Mouse (Mus musculus) brown adipose tissue, adult 24 weeks (tissue): ENCODE measurements around the gene Bcl2l10. TPM values are rescaled to one million over a fixed set of nuclear protein-coding genes. Genes with fewer than 3 reads are reported as not detected.
A peak's percentile ranks its signal among the peaks of the same experiment; 100 is the strongest.
"Not testable (repeated sequence)": the region's sequence is repeated elsewhere in the genome, so short reads cannot be mapped to it uniquely, and the experiment has no call there.

Experiments used
- H3K27ac ChIP-seq: fragments of 200-500 bp; replicated peaks from 2 replicates; pipeline ENCODE4 v1.5.1; 2012; ENCODE audit warnings: low read depth, mild to moderate bottlenecking, low read length
- H3K4me1 ChIP-seq: fragments of 200-500 bp; 2 replicates; pipeline ENCODE4 v1.6.1; 2012; ENCODE audit warnings: low read length, mixed read lengths; ENCODE audit not compliant: control insufficient read depth, insufficient read depth, insufficient read length
- H3K4me3 ChIP-seq: fragments of 200-500 bp; 2 replicates; pipeline ENCODE4 v1.5.1; 2012; ENCODE audit warnings: low read depth, mild to moderate bottlenecking, low read length, moderate library complexity; ENCODE audit not compliant: insufficient read depth
- polyA plus RNA-seq: library from polyadenylated mRNA; stranded (reverse); fragments of >200 nt; gene quantifications from 2 replicates; pipeline ENCODE4 v1.2.4, GENCODE M21; 2012; ENCODE audit not compliant: missing spikeins, insufficient read depth, insufficient read length

The Bcl2l10 gene
- polyA plus RNA-seq, 1 experiment, result not detected

DNA sequence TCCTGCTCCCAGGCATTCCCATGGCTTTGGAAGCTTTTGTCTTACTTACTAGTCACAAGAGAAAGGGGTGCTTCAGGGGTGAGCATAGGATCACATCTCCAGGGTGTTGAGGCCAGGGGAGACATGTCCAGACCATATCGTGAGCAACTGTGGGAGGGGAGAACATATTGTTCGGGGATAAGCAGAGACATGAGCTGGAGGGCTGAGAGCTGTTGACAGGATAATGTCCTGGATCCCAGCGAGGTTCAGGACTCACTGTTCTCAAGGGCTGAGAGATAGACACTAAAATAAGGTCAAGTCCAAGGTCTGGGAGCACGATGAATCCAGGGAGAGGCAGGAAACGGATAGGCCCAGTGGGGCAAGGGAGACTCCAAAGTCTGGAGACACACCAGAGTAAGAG is 15.4 kb downstream of the Bcl2l10 start:
- 0 out of 2 replicates have a peak overlapping the region, but pooled peaks have one; percentile 21 for H3K27ac ChIP-seq
- no peaks in the 10 kb centered on the region for H3K4me1 ChIP-seq
- no peak overlapping the region for H3K4me3 ChIP-seq

DNA sequence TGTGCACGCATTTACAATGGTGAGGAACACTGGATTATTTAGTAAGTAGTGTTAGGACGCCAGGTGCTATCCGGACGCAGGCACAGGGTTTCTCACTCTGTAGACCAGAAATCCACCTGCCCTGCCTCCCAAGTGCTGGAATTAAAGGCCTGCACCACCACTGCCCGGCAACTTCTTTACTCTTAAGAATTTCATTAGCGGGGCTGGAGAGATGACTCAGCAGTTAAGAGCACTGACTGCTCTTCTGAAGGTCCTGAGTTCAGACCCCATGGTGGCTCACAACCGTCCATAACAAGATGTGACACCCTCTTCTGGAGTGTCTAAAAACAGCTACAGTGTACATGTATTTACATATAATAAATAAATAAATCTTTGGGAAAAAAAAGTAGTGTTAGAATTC is 16.1 kb downstream of the Bcl2l10 start:
- H3K27ac ChIP-seq, H3K4me1 ChIP-seq, H3K4me3 ChIP-seq: not testable (repeated sequence)

DNA sequence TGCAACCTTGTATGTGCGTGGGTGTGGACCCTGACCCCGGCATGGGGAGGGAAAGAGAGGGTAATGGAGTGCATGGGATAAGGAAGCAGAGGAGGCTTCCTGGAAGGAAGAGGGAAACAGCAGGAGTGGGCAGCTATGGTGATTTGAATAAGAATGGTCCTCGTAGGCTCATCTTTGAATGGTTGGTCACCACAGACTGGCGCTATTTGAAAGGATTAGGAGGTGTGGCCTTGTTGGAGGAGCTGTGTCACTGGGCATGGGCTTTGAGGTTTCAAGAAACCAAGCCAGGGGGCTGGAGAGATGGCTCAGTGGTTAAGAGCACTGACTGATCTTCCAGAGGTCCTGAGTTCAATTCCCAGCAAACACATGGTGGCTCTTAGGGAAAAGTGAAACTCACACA is 17.6 kb downstream of the Bcl2l10 start:
- H3K4me3 ChIP-seq, result no peak overlapping the region
- H3K27ac ChIP-seq, result no peak overlapping the region
- no peaks in the 10 kb centered on the region for H3K4me1 ChIP-seq

DNA sequence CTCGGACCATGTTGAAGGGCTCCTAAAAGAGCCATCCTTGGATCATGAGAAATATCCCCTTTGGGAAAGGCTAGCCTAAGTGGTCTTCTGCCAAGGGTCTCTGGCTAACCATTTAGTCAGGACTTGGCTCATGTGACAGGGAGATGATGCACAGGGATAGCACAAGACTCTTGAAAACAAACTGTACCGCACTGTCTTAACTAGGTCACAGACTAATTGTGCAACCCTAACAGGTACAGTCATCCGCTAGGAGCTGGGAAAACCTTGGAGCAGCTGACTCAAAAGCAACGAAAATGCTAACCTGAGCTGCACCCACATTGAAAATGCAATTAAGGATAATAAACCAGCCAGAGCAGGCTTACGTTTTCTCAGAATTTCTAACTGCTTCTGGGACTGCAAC is 18.6 kb downstream of the Bcl2l10 start:
- Histone ChIP-seq H3K4me3 (no peak overlapping the region), H3K27ac (no peak overlapping the region)

DNA sequence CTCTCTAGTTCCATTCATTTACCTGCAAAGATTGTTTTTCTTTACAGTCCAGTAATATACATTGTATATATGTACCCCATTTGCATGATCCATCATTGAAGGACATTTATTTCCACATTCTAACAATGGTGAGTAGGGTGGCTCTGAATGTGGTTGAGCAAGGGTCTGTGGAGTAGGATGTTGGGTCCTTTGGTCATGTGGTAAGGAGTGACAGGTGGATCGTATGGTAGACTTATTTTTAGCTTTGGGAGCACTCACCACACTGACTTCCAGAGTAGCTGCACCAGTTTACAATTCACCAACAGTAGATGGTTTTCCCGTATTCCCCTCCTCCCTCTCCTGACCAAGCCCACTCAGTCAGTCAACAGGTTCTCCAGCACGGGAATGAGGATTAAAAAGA is 21.2 kb downstream of the Bcl2l10 start:
- Histone ChIP-seq H3K4me3 (no peak overlapping the region), H3K27ac (no peak overlapping the region), H3K4me1 (no peaks in the 10 kb centered on the region)

More for the DNA sequence above, 18.6 kb downstream of the Bcl2l10 start:
- no peaks in the 10 kb centered on the region for H3K4me1 ChIP-seq

DNA sequence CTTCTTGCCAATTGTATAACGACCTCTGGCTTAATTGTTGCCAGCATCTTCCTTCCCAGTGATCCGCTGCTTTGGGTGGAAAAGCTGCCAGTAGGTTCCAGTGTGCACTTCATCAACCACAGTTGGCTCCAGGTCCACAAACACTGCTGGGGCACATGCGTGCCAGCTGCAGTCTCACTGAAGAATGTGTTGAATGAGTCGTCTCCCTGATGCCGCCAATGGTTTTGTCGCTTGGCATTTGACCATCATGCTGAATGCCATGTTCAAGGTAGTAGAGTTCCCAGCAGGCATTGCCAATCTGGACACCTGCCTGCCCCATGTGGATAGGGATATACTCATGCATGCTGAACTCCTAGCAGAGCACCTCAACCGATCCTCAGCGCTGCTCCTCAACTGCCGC is 28.0 kb downstream of the Bcl2l10 start:
- H3K4me3 ChIP-seq, result no peak overlapping the region
- no peak overlapping the region for H3K27ac ChIP-seq
- H3K4me1 ChIP-seq, result no peaks in the 10 kb centered on the region

DNA sequence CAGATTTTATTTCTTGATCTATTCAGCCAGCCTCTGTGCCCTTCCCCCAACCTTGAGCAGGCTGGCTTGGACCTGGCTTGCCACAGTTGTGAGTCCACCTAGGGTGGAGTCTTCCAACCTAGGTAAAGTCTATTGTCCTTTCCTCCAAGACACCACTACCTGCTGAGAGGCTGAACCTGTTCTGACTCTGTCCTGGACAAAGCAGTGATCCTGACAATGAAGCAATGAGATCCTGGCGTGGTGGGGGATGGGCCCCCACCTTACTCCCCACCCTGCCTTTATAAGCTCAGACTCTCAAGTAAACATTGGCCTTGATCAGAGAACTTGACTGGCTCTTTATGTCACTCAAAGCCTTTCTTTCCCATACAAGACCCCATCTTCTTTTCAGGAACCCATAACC is 28.9 kb downstream of the Bcl2l10 start:
- no peak overlapping the region for H3K27ac ChIP-seq
- no peak overlapping the region for H3K4me3 ChIP-seq

DNA sequence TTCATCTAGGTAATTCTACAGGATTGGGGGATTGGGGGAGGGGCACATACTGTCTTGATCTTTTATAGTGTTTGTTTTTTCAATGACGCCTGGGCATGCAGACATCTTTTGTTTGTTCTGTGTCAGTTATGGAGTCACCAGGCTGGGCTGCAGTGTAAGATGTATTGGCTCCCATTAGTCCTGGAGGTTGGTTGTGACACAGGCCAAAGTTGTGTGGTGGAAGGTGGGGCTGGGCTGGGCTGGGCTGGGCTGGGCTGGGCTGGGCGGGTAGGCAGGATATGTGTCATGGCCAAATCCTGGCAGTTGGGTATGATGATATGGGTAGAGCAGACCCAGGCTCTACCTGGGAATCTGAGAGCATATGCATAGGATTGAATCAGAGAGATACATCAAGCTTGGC is 31.2 kb downstream of the Bcl2l10 start:
- Histone ChIP-seq H3K27ac (no peak overlapping the region), H3K4me3 (no peak overlapping the region), H3K4me1 (no peaks in the 10 kb centered on the region)

More for the DNA sequence above, 28.9 kb downstream of the Bcl2l10 start:
- H3K4me1 ChIP-seq, result no peaks in the 10 kb centered on the region

DNA sequence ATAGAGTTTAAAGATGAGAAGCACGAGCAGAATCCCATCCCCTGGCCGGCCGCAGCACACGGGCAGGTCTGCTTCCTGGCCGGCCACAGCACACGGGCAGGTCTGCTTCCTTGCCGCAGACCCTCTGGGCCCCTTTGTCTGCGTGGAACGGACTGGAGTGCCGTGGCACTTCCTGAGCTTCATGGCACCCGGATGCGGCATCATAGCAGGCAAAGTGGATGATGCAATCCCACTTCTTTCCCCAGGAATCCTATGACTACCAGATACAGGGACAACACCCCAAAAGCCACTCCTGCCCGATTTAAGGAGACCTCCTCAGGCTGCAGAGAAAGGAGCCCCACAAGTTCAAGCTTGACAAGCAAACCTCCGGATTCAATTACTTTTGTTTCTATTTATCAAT is 35.3 kb downstream of the Bcl2l10 start:
- Histone ChIP-seq H3K27ac (no peak overlapping the region), H3K4me3 (no peak overlapping the region), H3K4me1 (no peaks in the 10 kb centered on the region)

DNA sequence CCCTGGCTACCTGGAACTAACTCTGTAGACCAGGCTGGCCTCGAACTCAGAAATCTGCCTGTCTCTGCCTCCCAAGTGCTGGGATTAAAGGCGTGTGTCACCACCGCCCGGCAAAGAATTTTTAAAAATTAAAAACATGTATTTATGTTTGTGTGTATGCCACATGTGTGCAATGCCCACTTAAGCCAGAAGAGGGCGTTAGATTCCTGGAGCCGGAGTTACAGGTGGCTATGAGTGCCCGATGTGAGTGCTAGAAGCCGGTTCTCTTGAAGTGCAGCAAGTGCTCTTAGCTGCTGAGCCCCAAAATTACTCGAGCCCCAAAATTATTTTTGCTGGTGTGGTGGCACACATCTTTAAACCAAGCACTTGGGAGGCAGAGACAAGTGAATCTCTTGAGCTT is 36.2 kb downstream of the Bcl2l10 start:
- no peaks in the 10 kb centered on the region for H3K4me1 ChIP-seq
- no peak overlapping the region for H3K27ac ChIP-seq
- H3K4me3 ChIP-seq, result no peak overlapping the region

DNA sequence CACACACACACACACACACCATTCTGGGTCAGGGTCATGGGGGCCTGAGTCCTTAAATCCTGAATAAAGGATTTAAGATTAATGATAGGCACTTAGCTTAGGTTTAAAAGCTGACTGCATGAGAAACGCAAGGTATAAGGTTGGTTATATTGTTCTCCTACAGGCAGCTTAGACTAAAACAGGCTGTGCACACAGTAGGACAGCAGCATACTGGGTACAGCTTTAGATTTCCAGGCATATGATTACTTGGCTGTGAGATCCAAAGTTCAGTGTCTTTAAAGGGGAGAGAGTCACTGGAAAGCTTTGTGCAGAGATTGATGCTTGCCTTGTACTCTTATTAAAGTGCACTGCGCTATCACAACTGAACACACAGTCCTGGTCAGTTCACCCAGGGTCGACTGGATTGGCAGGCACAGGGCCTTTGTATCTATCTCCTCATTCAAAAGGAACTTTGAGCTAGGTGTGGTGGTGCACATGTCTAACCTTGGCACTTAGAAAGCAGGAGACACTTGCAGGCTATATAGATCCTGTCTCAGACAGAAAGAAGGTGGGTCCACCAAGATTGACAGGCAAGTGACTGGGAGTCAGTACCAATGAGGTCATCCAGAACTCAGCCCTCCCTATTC is 36.9 kb downstream of the Bcl2l10 start:
- no peaks in the 10 kb centered on the region for H3K4me1 ChIP-seq
- H3K27ac ChIP-seq, result no peak overlapping the region
- no peak overlapping the region for H3K4me3 ChIP-seq

DNA sequence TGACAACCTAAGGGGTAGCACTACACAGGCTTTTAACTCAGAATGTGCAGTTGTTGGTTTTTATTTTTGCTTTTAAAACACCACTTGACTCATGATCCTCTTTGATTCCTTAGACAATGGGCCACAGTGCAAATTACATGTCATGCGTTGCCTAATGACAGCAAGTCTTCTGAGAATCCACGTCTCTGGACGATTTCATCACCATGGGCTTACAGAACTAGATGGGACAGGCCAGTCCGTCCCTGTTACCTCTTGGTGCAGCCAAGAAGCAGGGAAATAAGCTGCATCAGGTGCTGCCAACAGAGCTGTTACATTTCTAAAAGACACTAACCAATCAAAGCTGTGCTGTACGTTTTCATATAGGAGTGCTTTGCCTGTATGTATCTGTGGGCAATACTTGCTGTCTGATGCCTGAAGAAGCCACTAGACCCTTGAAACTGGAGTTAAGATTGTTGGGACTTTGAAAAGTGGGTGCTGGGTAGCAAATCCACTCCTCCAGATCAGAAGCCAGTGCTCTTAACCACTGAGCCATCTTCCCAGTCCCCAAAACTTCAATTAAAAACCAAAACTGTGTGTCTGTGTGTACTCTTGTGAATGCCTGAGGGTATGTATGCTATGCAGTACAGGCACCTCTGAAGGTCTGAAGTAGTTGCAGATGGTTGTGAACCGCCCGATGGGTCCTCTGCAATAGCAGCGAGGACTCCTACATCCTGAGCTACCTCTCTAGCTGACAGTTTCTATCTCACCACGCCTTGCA is 37.8 kb downstream of the Bcl2l10 start:
- Histone ChIP-seq H3K4me1 (no peaks in the 10 kb centered on the region), H3K4me3 (no peak overlapping the region), H3K27ac (0 out of 2 replicates have a peak overlapping the region, but pooled peaks have one; percentile 36)

DNA sequence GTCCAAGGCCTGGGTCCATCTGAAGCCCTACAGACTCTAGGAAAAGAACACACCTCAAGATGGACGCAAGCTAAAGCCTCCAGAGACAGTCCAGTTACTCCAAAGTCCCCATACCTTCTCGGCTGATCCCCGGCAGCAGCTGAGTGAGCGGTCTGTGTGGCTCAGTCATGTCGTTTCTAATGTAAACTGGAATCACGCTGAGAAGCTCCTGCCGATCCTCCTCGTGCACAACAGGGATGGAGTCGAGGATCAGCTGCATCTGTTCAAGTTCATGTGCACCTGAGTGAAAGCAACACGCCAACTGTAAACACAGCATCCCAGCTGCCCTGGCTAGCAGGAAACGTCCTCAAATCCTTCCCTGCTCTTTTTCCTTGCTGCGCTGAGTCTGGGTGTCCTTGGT is 45.7 kb downstream of the Bcl2l10 start:
- H3K4me3 ChIP-seq, result no peak overlapping the region
- H3K27ac ChIP-seq, result no peak overlapping the region
- no peaks in the 10 kb centered on the region for H3K4me1 ChIP-seq

DNA sequence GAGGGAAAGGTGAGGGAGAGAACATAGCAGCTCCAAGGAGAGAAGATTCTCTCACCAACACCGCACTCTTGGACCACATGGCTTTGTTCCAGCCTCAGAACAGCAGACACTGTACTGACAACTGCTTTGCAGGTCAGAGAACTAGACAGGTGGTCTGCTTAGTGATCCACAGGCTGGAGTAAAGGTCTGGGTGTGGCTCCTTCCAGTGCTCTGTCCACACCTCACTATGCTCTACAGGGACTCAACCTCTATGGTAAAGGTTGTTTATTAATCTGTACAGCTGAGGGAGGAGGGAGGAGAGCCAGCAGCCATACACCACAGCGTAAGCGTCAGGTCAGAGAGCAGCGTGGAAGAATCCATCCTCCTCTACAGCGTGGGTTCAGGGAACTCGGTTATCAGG is 48.4 kb downstream of the Bcl2l10 start:
- peaks cover 4% of the 10 kb centered on the region; the same call in 1 of the 2 replicates for H3K4me1 ChIP-seq
- no peak overlapping the region for H3K4me3 ChIP-seq
- no peak overlapping the region for H3K27ac ChIP-seq

DNA sequence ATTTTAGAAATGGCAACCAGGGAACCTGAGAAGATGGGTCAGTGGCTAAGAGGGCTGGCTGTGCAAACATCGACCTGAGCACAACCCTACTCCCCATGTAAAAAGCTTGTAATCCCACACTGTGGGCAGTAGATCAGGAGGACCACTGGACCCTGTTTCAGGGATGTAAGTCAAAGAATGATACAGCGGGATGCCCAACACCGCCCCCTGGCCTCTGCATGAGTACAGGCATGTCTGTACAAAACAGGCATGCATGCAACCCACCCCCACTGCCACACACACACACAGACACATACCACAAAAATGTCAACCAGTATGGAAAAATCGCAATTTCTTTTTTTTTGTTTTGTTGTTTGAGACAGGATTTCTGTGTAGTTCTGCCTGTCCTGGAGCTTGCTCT is 51.5 kb downstream of the Bcl2l10 start:
- Histone ChIP-seq H3K27ac (no peak overlapping the region), H3K4me1 (peaks cover 17% of the 10 kb centered on the region), H3K4me3 (no peak overlapping the region)

DNA sequence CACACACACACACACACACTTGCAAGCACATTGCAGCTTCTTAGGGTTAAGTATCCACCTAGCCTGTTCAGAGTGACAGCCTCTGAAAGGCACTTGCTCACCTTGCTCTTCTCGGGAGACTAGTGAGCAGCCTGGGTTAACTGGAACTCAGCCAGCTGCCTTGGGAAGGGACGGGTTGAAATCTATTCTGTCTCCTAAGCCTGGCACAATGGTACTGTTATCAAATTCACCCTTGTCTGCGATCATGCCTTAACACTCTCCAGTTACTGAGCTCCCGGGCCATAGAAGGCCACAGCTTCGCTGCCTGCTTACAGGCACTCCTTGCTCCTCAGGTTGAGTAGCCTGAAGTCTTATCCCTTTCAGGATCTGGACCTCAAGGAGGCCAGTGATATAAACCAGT is 53.1 kb downstream of the Bcl2l10 start:
- no peak overlapping the region for H3K27ac ChIP-seq
- no peak overlapping the region for H3K4me3 ChIP-seq
- H3K4me1 ChIP-seq, result peaks cover 22% of the 10 kb centered on the region
